Mouse (Mus musculus) erythroid progenitor cell, adult 5-6 weeks (primary cell): ENCODE results near the gene Srrd. TPM values are rescaled to one million over a fixed set of nuclear protein-coding genes. Genes with fewer than 3 reads are reported as not detected.

Experiments used
- ATAC-seq: replicated peaks from 2 replicates; pipeline ENCODE4 v1.8.0; 2016; ENCODE audit warnings: moderate number of reproducible peaks, mild to moderate bottlenecking, moderate TSS enrichment, inconsistent platforms; ENCODE audit not compliant: poor library complexity, low FRiP score, severe bottlenecking
- total RNA-seq, 2 experiments: library from RNA; stranded (forward) in 1 of 2; stranded (reverse) in 1 of 2; fragments of 150-400 nt in 1 of 2; fragments of 186-747, 209-891 nt in 1 of 2; gene quantifications; 2 replicates each; pipeline versions ENCODE4 v1.2.3 to v1.2.4; 2015 to 2017; ENCODE audit warnings: low replicate concordance in 2 of 2

Gene Srrd
- total RNA-seq (2015; ENCODE audit: low replicate concordance): 15.1 and 20.1 TPM in 2 replicates
- total RNA-seq (2017; ENCODE audit: low replicate concordance): 0.38 and 6.2 TPM in 2 replicates

DNA sequence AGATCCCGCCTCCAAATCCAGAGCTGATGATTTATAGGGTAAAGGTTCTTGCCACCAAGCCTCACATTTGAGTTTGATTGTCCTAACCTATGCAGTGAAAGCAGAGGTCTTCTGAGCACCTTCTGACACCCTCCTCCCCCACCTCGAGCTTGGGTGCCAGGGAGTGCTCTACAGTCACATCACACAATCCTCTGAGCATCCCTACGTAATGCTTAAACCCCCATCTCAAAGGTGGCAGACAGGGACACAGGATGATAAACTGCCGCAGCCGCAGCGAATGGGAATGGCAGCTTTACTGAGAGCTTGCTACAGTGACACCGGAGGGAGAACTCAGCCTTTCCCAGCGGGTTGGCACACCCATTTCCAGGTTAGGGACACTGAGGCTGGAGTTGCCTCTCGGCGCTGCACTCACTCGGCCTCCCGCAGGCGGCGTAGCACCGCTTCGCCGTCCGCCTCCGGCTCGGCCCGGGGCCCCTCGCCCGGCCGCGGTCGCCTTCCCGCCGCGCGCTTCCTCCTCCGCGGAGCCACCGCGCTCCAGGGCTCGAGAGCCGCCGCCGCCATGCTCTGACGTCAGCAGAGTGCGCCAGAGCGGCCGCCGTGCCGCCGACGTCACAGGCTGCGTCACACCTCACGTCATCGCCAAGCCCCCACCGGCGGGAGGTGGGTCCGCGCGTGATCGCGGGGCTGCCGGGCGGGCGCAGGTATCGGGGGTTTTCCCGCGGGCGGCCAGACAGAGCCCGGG is at the start of gene Srrd, which contains the start of gene Hps4:
Gene Srrd (minus strand): TSS at position 578 of the 742 bp plus-strand sequence.
Gene Hps4 (plus strand): TSS at position 621 of the 742 bp plus-strand sequence.
- ATAC-seq: peak; percentile 52

DNA sequence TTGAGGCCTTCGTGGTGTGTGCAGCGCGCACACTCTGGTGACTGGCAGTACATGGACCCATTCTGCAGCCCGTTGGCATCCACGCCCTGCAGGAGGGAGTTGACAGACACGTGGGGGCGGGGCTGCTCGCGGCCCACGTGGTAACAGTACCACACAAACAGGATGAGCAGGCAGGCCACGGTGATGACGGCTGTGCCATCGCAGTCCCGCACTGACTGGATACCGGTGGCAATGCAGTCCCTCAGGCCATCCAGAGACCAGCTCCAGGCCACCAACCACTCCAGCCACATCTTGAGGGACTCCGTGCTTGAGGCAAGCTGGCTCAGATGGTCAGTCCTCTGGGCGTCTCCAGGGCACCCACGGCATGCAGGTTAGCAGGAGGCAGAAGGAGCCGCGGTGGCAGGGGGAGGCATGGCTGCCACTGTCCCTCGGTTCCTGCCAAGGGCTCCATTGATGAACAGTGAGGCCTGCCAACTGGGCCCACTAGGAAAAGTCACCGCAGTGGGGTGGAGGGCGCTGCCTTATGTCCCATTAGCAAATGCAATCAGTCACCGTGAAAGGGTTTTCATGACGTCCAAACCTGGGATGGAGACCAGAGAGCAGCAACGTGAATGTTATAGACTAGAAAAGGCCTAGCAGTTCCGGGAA is 49.0 kb upstream of the Srrd start:
- no peak for ATAC-seq

DNA sequence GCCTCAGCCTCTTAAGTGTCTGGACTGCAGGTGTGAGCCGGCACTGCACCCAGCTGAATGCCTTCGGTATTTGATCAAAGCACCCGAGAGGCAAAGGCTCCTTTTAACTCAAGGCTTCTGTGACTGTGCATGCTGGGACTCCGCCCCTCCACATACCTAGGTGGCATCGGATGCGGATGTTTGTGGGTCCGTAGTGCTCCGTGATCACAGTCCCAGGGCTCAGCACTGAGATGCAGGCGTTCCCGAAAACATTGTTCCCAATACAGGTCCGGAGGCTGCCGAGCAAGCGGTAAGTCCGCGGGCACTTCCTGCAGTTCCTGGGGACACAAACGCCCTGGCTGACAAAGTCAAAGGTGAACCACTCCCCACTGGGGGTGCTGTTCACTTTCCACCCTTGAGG is 48.2 kb upstream of the Srrd start:
- no peak for ATAC-seq

GRCm38 (mm10) chr5:112389352-112389751 is 46.5 kb upstream of the Srrd start:
- no peak for ATAC-seq

GRCm38 (mm10) chr5:112385973-112386372 is 43.1 kb upstream of the Srrd start:
- ATAC-seq: no peak; the same call in 1 of the 2 replicates

DNA sequence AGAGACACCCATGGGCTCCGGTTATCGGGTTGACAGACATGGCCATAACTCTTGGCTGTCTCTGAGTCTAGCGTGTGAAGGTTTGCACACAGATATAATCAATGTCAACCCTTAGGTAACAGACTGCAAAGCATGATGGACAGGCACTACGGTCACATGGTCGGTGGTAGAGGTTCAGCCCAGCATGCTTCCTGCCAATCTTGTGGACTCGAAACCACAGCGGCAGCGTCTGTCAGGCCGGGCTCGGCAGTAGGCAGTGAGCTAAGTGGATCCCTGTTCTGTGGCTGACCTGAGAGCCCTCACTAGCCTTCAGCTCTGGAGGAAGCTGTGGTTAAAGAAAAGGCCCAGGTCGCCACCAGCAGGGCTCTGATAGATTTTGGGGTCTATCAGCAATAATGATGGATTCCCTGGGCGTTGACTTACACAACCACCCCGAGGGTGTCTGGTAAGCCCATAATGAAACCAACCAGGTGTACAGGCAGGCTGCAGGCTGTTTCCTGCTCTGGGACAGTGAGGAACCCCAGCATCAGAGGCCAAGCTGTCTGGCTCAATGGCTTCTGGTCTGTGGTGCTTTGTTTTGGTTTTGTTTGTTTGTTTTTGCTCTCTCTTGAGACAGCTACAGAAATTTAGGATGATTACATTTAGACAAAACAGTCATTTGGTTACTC is 42.1 kb upstream of the Srrd start:
- ATAC-seq: no peak

DNA sequence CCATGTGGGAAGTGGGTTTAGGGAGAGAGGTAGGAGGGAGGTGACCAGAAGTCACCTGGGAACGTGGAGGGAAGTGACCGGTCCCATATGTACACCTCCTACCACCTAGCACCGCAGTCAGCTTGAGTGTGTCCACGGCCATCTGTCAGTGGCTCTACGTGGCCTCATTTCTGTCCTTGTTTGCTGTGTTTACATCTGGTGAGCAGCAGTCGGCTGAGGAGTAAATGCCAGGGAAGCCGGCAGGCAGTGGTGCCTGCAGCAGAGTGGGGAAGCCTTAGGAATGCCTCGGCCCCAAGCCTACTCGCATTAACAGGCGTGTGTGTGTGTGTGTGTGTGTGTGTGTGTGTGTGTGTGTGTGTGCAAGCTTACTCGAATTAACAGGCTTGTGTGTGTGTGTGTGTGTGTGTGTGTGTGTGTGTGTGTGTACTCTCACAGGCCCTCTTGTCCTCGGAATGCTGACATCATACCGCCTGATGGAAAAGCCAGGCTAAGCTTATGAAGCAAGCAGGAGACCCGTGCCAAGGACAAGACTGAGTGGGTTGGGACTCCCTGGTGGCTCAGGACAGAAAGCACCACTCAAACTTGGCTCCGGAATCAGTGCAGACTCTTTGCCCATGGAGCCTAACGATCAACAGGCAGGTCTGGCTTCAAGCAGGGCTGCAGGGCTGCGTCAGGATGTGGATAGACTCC is 39.9 kb upstream of the Srrd start:
- no peak for ATAC-seq

DNA sequence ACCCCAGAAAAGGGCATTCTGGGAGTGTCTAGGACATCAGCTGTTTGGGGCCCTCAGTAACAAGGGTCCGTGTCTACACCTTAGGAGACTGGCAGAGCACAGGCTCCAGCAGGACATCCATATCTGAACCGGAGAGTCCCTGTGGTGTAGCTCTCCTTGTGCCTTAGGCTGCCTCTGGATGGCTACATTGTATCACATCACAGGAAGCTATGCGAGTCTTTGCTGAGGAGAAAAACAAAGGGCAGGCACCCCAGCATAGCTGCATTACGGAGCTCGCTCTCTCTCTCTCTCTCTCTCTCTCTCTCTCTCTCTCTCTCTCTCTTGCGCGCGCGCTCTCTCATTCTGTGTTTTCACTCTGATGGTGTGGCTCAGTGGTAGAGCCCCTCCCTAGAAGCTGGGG is 39.2 kb upstream of the Srrd start:
- no peak for ATAC-seq

DNA sequence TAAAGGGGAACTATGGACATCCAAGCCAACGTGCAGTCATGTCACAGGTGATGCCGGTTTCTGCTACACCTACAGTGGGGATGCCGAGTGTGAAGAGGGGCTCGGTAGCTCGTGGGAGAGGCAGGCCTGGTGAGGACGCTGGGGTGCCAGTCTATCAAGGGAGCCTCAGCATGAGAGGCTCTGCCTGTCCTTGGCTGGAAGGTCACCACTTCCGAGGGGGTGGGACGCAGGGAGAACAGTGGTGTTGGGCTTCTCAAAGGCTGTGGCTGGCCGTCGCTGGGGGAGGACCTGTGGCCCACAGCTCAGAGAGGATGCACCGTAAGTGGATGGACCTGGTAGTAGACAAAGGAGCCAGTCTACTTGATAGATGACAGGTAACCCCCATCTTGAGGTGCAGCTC is 38.3 kb upstream of the Srrd start:
- no peak for ATAC-seq

GRCm38 (mm10) chr5:112378716-112379115 is 35.9 kb upstream of the Srrd start:
- ATAC-seq: no peak

DNA sequence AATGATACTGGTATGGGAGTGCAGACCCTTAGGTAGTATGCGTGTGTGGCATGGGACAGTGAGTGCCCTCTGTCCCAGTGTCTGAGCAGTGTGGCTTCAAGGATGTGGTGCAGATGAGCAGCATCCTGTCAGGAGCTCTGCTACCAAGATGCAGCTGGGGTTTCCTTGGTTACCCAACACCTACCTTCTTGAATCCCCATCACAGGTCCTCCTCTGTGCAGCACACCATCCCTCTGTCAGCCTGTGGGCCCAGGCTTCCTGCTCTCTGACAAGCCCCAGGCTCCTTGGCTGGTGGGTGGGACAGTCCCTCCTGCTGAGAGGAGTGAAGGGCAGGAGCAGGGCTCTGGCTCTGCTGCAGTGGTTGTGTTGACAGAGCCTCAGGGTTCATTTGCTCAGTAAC is 34.5 kb upstream of the Srrd start:
- no peak for ATAC-seq

DNA sequence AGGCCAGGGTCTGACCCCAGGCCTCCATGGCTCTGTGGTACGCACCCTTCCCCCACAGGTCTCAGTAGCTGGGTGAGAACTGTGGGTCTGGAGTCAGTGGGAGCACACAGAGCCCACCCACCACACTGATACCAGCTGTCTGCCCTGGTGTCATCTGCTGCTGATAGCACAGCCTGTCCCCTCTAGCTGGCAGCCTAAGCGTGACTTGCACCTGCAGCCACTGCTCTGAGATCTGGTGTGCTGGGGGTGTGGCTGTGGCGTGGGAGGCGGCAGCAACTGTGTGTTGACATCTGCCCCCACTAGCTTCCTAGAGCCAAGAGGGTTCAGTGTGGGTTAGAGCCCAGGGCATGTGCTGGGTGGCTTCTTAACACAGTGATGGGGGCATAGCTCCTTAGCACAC is 33.3 kb upstream of the Srrd start:
- ATAC-seq: no peak

- ATAC-seq: no peak
Observed at GRCm38 (mm10) chr5:112371933-112372332, 29.1 kb upstream of the Srrd start.

GRCm38 (mm10) chr5:112370236-112370813 is 27.5 kb upstream of the Srrd start:
- ATAC-seq: no peak

DNA sequence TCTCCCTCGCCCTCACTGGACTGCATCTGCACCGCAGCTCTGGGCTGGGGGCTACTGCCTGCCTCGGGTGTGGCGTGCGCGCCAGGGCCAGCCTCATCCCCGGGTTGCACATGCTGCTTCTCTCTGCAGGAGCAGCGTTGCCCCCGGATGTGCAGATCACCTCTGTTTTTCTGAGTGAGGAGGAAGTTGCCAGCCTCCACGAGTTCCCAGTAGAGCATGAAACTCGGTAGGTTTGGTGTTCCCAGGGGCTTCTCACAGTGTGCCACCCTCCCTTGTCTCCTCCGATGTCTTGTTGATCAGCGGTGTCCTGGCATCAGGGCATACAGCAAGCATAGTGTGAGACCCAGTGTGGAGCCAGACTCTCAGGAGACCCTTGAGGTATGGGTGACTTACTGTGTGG is 26.5 kb upstream of the Srrd start:
- ATAC-seq: no peak

GRCm38 (mm10) chr5:112368666-112369065 is 25.8 kb upstream of the Srrd start:
- no peak for ATAC-seq

DNA sequence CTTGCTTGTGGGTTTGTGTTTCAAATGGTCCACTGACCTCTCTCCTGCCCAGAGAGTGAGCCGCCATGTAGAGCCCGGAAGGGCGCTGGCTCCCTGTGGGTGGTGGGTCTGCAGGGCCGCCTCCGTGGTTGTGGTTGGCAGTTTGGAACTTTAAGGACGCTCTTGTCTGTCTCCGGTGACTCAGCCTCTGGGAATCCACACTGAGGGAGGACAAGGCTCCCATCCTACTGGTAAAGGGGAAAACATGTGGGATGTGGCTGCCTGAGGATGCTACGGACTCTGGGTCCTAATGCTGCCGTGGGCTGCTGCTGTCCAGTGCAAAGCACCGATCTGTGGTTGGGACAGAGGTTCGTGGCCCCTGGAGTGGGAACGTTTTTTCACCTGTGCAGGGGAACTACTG is 25.1 kb upstream of the Srrd start:
- no peak for ATAC-seq

GRCm38 (mm10) chr5:112367338-112367737 is 24.5 kb upstream of the Srrd start:
- ATAC-seq: no peak

DNA sequence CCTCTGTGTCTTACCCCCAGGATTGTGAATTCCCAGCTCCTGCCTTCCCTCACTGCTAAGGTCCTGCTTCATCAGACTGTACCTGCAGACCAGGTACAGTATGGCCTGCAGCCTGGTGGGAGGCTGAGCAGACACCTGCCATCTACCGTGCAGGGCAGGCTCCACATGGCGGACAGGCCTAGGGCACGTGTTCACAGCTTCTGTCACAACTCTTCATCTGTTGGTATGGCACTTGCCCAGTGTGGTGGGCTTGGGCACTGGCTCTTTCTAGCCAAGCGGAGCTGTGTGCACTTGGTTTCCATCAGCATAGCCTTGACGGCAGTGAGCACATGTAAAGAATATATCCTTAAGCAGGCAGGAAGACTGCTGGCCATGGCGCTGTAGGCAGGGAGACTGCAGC is 24.0 kb upstream of the Srrd start:
- no peak for ATAC-seq
